Mouse (Mus musculus) forebrain, embryonic 15.5 days (tissue): ENCODE results near the gene Nup188. TPM values are rescaled to one million over a fixed set of nuclear protein-coding genes. Genes with fewer than 3 reads are reported as not detected.

ENCODE experiments used
- ATAC-seq: fragments of 200-750 bp; cut with Nextera tagmentation; replicated peaks from 2 replicates; pipeline ENCODE4 v1.8.0; 2017; ENCODE audit warnings: mild to moderate bottlenecking, moderate TSS enrichment, moderate library complexity
- H3K27ac ChIP-seq: fragments of 300-500 bp; sonication (generic); replicated peaks from 2 replicates; pipeline ENCODE4 v1.5.1; 2015; ENCODE audit warnings: mild to moderate bottlenecking, inconsistent platforms
- H3K27me3 ChIP-seq: fragments of 300-500 bp; sonication (generic); 2 replicates; pipeline ENCODE4 v1.6.1; 2015; ENCODE audit warnings: inconsistent platforms
- H3K36me3 ChIP-seq: fragments of 300-500 bp; sonication (generic); 2 replicates; pipeline ENCODE4 v1.6.1; 2015; ENCODE audit warnings: mild to moderate bottlenecking, inconsistent platforms
- H3K4me1 ChIP-seq: fragments of 300-500 bp; sonication (generic); 2 replicates; pipeline ENCODE4 v1.6.1; 2015; ENCODE audit warnings: inconsistent platforms
- H3K4me2 ChIP-seq: fragments of 300-500 bp; sonication (generic); replicated peaks from 2 replicates; pipeline ENCODE4 v1.6.1; 2015; ENCODE audit warnings: mild to moderate bottlenecking, inconsistent platforms
- H3K4me3 ChIP-seq: fragments of 300-500 bp; sonication (generic); 2 replicates; pipeline ENCODE4 v1.5.1; 2015; ENCODE audit warnings: mild to moderate bottlenecking, inconsistent platforms
- H3K9ac ChIP-seq: fragments of 300-500 bp; sonication (generic); replicated peaks from 2 replicates; pipeline ENCODE4 v1.6.1; 2015; ENCODE audit warnings: mild to moderate bottlenecking, inconsistent platforms
- H3K9me3 ChIP-seq: fragments of 300-500 bp; sonication (generic); 2 replicates; pipeline ENCODE4 v1.6.1; 2016; ENCODE audit warnings: inconsistent platforms
- WGBS: fragments of 180-500 bp; shearing (Covaris S2); methylation state at CpG from one replicate; pipeline ENCODE4 v1.1.7; 2015; ENCODE audit warnings: mixed read lengths; 5-methylcytosine and 5-hydroxymethylcytosine counted together
- polyA plus RNA-seq: library from polyadenylated mRNA; unstranded; fragments of >200 nt; fragmentation: Nextera tagmentation; extraction: Ambion mirVana; gene quantifications from 2 replicates; pipeline ENCODE4 v1.2.1, GENCODE M21; 2015

The Nup188 gene
- polyA plus RNA-seq, 1 experiment from 2014 or later = 23.5 TPM

GRCm38 (mm10) chr2:30247681-30248080 is 38.5 kb upstream of the Nup188 start:
- no peaks in the 10 kb centered on the region for H3K9me3 ChIP-seq
- WGBS = 76% methylated on average over 4 of the region's 4 CpGs
- 0 out of 2 replicates have a peak, but pooled peaks cover 1% of the 10 kb centered on the region for H3K4me1 ChIP-seq
- no peak overlapping the region for H3K27ac ChIP-seq
- no peak overlapping the region for H3K4me2 ChIP-seq
- no peak overlapping the region for H3K4me3 ChIP-seq
- H3K36me3 ChIP-seq = peaks cover 41% of the 10 kb centered on the region
- no peak for ATAC-seq
- no peaks in the 10 kb centered on the region for H3K27me3 ChIP-seq
- no peak overlapping the region for H3K9ac ChIP-seq

DNA sequence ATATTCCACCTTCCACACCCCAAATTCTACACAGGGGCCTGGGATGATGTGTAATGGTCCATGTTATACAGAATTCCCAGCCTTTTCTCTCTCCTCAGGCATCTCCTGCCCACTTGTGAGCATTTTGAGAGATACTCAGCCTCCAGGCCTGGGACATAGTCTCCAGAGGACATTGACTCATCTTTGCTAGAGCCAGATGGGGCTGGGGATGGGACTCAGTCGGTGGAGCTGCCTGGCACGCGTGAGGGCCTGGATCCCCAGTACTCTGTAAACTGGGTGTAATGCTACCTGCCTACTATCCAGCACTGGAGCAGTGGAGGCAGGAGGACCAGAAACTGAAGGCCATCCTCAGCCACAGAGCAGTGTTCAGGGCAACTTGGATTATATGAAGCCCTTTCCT is 37.0 kb upstream of the Nup188 start:
- no peaks in the 10 kb centered on the region for H3K4me1 ChIP-seq
- no peaks in the 10 kb centered on the region for H3K9me3 ChIP-seq
- no peak overlapping the region for H3K27ac ChIP-seq
- no peak overlapping the region for H3K4me2 ChIP-seq
- WGBS = 95% methylated on average over 3 of the region's 3 CpGs
- no peak overlapping the region for H3K4me3 ChIP-seq
- H3K27me3 ChIP-seq = no peaks in the 10 kb centered on the region
- ATAC-seq = no peak
- no peak overlapping the region for H3K9ac ChIP-seq
- H3K36me3 ChIP-seq = peaks cover 32% of the 10 kb centered on the region

DNA sequence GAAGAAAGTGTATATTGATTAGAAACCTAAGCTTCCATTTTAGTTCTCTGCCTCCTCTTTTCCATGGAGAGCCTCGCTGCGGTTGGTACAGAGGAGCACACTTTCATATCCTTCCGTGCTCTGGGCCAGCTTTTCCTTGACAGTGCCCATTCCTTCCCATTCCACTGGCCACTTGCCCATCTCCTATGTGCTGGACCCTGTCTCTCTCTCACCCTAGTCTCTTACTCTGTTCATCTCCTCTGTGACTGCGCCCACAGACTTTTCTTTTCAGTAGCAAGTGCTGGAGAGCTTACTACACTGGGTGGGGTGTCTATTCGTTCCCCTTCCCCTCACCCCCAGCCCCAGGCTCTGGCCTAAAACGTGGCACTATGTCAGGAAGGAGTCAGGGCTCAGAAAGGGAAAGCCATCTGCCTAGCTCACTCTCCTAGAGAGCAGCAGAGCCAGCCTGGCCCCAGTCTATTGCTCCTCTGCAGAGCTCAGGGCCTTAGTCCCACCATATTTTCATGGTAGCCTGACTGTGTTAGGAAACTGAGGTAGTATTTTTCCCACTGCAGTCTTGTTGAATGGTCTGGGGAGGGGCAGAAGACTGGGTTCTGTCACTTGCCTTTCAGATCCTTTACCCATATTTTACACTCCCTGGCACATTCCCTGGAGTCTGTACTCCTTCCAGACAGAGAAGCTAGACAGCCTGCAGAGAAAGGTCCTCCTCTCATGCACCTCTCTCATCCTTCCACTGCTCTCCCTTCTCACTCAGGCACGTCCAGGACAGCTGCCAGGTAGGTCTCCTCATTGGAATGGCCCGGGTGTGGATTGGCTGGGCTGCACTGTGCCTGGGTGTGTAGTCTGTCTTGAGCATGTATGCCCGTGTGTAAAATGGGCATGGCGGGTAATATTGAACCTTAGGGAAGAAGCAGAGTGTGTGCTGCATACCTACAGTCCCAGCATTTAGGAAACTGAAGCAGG is 35.8 kb upstream of the Nup188 start:
- no peak overlapping the region for H3K4me2 ChIP-seq
- no peaks in the 10 kb centered on the region for H3K27me3 ChIP-seq
- no peak for ATAC-seq
- H3K9ac ChIP-seq = no peak overlapping the region
- H3K36me3 ChIP-seq = peaks cover 32% of the 10 kb centered on the region
- WGBS = 87% methylated on average over 10 of the region's 10 CpGs
- H3K9me3 ChIP-seq = no peaks in the 10 kb centered on the region
- H3K4me1 ChIP-seq = no peaks in the 10 kb centered on the region
- no peak overlapping the region for H3K4me3 ChIP-seq
- no peak overlapping the region for H3K27ac ChIP-seq

GRCm38 (mm10) chr2:30251417-30252104 is 34.6 kb upstream of the Nup188 start:
- Histone ChIP-seq H3K27me3 (no peaks in the 10 kb centered on the region), H3K4me3 (no peak overlapping the region), H3K9ac (no peak overlapping the region), H3K36me3 (peaks cover 37% of the 10 kb centered on the region), H3K27ac (no peak overlapping the region), H3K4me2 (no peak overlapping the region), H3K4me1 (no peaks in the 10 kb centered on the region), H3K9me3 (no peaks in the 10 kb centered on the region)
- WGBS = 88% methylated on average over 5 of the region's 5 CpGs
- no peak for ATAC-seq

DNA sequence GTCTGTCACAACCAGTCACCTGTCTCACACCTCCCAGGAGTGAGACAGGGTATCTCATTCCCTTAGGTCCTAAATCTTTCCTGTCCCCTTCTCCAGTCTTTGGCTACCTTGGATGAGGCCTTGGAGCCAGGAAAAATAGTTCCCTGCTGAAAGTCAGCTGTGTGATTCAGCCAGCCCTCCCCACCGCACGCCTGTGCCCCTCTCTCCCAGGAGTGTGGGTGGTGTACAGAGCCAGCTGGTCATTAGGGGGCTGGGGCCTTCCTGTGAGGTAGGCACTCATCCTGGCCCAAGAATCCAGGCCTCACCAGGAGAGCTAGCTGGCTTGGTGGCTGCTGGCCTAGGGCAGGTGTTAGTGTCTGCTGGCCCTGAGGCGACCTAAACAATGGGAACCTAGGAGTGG is 33.7 kb upstream of the Nup188 start:
- Histone ChIP-seq H3K4me3 (no peak overlapping the region), H3K27me3 (no peaks in the 10 kb centered on the region), H3K9ac (no peak overlapping the region), H3K36me3 (peaks cover 47% of the 10 kb centered on the region), H3K9me3 (no peaks in the 10 kb centered on the region), H3K4me2 (no peak overlapping the region), H3K27ac (no peak overlapping the region), H3K4me1 (no peaks in the 10 kb centered on the region)
- no peak for ATAC-seq
- WGBS = 89% methylated on average over 3 of the region's 3 CpGs

DNA sequence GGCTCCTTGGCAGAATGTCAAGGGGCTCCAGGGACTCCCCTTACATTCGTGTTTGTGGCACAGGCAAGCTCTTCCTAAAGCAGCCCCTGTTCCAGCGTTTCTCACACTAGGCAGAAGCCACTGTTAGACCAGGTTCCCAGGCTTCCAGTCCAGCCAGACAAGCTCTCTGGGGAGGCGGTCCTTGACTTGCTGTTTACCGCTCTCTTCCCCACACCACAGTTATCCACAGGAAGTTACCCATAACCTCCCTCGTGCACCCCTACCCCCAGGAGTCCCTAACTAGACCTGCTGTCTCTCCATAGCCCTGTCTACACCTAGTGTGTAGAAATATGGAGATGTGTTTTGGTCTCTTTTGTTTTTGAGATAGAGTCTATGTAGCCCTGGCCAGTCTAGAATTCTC is 32.4 kb upstream of the Nup188 start:
- no peak for ATAC-seq
- Histone ChIP-seq H3K4me2 (no peak overlapping the region), H3K9me3 (no peaks in the 10 kb centered on the region), H3K9ac (no peak overlapping the region), H3K4me1 (no peaks in the 10 kb centered on the region), H3K36me3 (peaks cover 47% of the 10 kb centered on the region), H3K4me3 (no peak overlapping the region), H3K27ac (no peak overlapping the region), H3K27me3 (no peaks in the 10 kb centered on the region)
- WGBS = 86% methylated on average over 5 of the region's 5 CpGs

- no peak overlapping the region for H3K27ac ChIP-seq
- no peak for ATAC-seq
- H3K27me3 ChIP-seq = no peaks in the 10 kb centered on the region
- H3K36me3 ChIP-seq = peaks cover 59% of the 10 kb centered on the region
- no peak overlapping the region for H3K4me2 ChIP-seq
- H3K4me1 ChIP-seq = no peaks in the 10 kb centered on the region
- no peak overlapping the region for H3K4me3 ChIP-seq
- H3K9ac ChIP-seq = no peak overlapping the region
- 96% methylated on average over 42 of the region's 42 CpGs for whole genome bisulfite sequencing
- no peaks in the 10 kb centered on the region for H3K9me3 ChIP-seq
Observed at GRCm38 (mm10) chr2:30255631-30256395, 30.4 kb upstream of the Nup188 start.

DNA sequence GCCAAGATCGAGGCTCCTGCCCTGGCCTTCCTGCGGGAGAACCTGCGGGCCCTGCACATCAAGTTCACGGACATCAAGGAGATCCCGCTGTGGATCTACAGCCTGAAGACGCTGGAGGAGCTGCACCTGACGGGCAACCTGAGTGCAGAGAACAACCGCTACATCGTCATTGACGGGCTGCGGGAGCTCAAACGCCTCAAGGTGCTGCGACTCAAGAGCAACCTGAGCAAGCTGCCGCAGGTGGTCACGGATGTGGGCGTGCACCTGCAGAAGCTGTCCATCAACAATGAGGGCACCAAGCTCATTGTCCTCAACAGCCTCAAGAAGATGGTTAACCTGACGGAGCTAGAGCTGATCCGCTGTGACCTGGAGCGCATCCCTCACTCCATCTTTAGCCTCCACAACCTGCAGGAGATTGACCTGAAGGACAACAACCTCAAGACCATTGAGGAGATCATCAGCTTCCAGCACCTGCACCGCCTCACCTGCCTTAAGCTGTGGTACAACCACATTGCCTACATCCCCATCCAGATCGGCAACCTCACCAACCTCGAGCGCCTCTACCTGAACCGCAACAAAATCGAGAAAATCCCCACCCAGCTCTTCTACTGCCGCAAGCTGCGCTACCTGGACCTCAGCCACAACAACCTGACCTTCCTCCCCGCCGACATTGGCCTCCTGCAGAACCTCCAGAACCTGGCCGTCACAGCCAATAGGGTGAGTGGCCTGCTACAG is 29.4 kb upstream of the Nup188 start:
- Histone ChIP-seq H3K9ac (no peak overlapping the region), H3K4me1 (0 out of 2 replicates have a peak, but pooled peaks cover 5% of the 10 kb centered on the region), H3K4me2 (no peak overlapping the region), H3K27ac (no peak overlapping the region), H3K4me3 (no peak overlapping the region), H3K9me3 (no peaks in the 10 kb centered on the region), H3K36me3 (peaks cover 63% of the 10 kb centered on the region), H3K27me3 (no peaks in the 10 kb centered on the region)
- WGBS = 96% methylated on average over 30 of the region's 30 CpGs
- ATAC-seq = no peak

DNA sequence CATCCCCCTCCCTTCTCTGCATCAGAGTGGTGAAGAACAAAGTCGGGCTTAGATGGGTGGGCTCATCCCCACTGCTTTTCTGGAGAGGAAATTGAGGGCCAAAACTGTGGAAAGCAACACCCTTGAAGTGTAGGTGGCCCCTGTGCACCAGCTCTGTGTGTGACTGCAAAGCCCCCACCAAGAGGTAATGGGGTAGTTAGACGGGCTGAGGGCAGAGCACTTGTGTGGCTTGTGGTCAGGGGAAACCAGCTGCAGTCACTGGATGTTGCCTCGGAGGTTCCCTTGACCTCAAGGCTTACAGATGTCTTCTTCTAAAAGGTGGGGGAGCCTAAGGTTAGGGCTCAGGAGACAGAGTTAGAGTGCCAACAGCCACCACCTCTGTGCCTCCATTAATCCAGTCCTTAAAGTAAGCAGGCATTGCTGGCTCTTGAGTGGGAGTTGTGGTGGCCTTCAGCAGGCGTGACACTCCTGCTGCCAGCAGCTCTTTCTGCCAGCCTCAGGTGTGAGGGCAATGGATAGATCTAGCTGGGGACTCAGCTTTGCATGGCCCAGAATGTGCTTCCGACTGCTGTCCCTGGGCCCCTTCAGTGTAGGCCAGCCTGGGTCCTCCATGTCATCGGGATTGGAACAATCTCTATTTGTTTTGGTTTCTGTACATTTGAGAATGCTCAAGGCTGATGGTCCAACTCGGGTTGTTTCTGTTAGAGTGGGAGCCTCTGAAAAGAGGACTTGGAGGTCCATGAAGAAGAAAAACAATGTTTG is 28.3 kb upstream of the Nup188 start:
- peaks cover 71% of the 10 kb centered on the region for H3K36me3 ChIP-seq
- H3K4me2 ChIP-seq = no peak overlapping the region
- no peak for ATAC-seq
- H3K27ac ChIP-seq = no peak overlapping the region
- no peaks in the 10 kb centered on the region for H3K9me3 ChIP-seq
- no peak overlapping the region for H3K9ac ChIP-seq
- H3K4me3 ChIP-seq = no peak overlapping the region
- H3K27me3 ChIP-seq = no peaks in the 10 kb centered on the region
- H3K4me1 ChIP-seq = peaks cover 16% of the 10 kb centered on the region
- 88% methylated on average over 7 of the region's 7 CpGs for WGBS

GRCm38 (mm10) chr2:30258600-30258999 is 27.6 kb upstream of the Nup188 start:
- no peak for ATAC-seq

More at GRCm38 (mm10) chr2:30258600-30258999, 27.6 kb upstream of the Nup188 start:
- no peak overlapping the region for H3K4me2 ChIP-seq
- H3K27me3 ChIP-seq = no peaks in the 10 kb centered on the region
- H3K9ac ChIP-seq = no peak overlapping the region
- H3K27ac ChIP-seq = no peak overlapping the region
- peaks cover 76% of the 10 kb centered on the region for H3K36me3 ChIP-seq
- peaks cover 23% of the 10 kb centered on the region for H3K4me1 ChIP-seq
- H3K9me3 ChIP-seq = no peaks in the 10 kb centered on the region
- 92% methylated on average over 4 of the region's 4 CpGs for WGBS
- H3K4me3 ChIP-seq = no peak overlapping the region
